Mouse (Mus musculus) testis, postnatal 14 days (tissue): Measurements from ENCODE around the gene Ptpre.
"Not testable (repeated sequence)": the region's sequence is repeated elsewhere in the genome, so short reads cannot be mapped to it uniquely, and the experiment has no call there.

ENCODE experiments used
- DNase-seq: peaks from one replicate; pipeline ENCODE4 v3.0.0; 2021; ENCODE audit warnings: low spot score

Gene Ptpre

DNA sequence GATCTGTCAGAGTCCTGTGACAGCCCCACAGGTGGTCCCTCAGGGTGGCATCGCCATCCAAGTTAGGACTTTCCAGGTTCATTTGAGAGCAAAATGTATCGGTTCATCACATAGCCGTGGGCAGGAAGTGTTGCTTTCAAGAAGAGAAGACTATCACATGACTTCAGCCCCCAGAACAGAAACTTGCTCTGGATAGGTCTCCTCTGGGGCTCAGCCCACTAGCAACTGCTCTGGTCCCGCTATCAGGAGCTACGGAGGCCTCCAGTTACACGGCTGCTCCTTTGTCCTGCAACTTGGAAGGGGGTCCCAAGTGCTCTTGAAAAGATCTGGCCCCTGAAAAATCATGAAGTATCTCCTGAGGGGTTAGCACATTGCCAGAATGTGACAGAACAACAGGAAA is 109.7 kb downstream of the Ptpre start:
- DNase-seq = no peak

DNA sequence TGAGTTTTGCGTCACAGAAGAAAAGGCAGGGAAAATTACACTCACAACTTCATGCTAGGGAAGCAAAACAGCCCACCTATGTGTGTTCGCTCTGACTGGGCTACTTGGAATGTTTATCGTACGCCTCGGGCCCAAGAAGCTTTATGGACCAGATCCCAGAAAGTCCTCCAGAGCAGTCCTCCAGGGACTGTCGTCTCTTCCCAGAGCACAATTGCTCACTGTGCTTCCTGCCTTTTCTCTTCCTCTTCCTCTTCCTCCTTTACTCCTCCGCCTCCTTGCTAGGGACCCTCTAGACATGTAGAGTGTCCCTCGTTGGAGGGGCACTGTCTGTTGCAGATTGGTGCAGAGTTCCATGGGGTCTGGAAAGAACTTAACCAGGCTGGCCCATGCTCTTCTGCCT is 111.5 kb downstream of the Ptpre start:
- no peak for DNase-seq

DNA sequence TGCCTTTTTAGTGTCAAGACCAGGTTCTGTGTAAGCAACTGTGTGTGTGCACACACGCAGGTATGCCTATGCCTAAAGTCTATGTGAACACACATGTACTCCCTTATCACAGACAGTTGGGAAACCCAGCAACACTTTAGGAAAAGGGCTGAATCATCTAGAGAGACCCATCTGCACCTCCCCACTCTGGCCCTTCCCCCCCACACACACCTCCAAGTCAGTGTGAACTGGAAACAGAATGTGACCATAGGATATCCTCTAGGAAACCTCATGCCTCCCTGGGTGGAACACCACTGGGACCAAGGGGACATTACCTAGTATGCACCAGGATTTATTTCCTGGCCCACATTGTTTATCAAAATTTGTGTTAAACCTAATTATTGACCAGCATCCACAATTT is 112.0 kb downstream of the Ptpre start:
- no peak for DNase-seq

DNA sequence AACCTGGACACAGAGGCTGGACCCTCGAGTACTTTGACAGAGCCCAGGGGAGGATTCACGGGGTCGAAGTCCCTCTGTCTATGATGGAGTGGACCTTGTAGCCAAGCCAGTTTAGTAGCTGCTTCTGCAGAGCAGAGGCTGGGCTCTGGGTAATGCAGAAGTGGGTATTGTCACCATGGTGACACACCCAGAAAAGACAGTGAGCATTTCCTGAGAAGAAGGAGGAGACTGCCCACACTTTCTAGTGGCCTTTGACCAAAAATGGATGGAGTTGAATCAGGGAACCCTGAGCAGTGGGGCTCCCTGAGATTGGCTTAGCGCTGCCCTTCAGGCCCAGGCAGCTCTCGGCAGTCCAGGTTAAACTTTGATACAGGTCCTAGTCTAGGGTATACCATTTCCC is 112.8 kb downstream of the Ptpre start:
- no peak for DNase-seq

DNA sequence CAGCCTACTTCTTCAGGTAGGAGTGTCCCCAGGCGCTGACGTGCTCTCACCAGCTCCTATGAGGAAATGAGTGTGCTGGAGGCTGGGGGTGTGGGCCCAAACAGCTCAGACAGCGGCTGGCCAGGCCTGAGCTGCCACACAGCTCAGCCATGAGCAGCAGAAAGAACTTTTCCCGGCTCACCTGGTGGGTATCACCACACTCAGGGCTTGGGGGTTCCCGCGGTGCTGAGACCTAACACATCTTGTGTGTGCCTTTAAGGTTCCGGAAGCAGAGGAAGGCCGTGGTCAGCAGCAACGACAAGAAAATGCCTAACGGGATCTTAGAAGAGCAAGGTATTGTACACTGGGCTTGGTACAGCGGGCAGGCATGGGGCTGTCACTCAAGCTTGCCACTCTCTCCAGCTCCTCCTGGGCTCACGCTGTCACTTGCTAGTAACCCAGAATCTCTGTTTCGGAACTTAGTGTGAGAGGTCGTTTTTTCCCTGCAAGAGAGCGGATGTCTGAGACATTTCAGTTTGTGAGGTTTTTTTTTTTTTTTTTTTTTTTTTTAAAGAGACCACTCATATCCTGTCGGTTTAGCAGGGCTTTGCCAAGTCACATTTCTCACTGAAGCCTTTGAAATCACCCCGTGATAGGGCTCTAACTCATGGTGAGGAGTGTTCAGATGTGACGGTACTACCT is 114.7 kb downstream of the Ptpre start:
- DNase-seq = no peak

DNA sequence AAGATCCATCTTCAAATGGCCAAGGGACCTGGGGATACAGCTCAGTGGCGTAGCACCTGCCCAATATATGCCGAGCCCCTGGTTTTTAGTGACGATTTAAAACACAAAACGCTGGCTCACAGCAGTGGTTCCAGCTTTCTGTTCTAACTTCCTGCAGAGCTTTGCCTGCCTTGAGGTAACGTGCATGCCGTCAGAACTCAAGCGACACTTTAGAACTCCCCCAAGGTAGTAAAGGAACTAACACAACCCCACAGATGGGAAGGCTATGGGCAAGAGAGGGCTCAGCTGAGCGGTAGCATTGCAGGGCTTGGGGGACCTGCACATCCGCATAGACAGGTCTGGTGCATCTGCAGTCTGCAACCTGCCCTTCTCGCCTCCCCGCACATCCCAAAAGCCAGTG is 115.5 kb downstream of the Ptpre start:
- DNase-seq = no peak

DNA sequence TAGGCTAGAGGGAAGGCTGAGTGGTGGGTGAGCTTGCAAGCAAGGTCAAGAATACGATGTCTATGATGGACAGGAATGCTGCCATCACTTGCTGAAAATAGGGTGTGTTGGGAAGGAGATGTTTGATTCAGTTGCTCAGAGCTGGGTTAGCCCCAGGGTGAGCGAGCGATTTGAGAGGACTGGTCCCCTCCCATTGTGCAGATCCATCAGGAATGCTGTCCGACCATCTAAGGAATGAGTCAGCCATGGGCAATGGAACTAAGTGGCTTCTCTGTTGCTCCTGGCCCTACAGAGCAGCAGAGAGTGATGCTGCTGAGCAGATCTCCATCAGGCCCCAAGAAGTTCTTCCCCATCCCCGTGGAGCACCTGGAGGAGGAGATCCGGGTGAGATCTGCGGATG is 116.3 kb downstream of the Ptpre start:
- no peak for DNase-seq

DNA sequence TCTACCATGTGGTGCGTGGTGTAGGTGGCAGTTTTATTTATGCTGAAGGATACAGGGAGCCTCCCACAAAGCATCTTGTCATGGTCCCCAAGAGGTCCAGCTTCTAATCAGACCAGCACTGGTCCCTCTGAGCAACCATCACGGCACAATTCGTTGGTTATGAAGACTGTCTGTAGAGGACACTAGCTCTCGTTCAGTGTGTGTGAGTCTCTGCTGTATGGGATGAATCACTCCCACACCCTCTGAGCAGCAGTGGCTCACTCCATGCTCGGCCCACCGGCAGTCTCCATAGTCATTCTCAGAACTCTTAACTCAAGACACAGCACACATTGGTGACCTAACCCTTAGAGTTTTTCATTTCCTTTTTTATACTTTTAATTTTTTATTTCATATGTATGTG is 117.0 kb downstream of the Ptpre start:
- DNase-seq = no peak

DNA sequence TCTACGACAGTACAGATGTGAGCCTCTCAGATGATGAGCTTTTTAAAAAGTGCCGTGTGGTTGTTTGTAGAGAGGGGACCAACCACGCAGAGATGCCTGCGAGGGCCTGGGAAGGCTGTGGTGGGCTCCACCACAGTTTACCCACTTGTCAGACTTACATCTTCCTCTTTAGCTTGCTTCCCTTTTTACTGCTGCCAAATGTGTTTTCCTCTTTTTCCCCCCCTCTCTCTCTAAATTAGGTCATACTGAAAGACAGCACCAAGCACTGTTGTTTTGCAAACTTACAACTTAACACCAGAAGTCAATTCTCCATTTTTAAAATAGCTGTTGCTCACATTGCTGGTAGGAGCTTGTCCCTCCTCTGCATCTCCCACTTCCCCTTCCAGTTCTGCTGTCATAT is 117.8 kb downstream of the Ptpre start:
- DNase-seq = no peak

DNA sequence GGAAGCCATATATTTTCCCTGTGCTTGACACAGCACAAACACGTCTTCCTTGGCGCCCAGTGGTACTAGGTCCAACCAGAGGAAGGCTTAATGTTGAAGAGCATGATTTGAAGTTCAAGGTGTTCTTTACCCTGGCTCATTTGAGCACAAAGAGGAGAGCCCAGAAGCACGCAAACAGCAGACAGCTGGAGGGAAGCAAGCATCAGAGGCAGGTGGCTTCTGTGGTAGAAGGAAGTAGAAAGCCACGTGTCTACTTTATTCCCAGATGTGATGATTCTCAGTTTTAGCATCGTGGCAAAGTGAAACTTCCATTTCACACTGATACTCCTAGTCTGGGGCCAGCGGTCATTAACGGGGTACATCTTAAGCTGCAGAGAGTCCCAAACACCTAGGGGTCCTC is 120.9 kb downstream of the Ptpre start:
- no peak for DNase-seq

DNA sequence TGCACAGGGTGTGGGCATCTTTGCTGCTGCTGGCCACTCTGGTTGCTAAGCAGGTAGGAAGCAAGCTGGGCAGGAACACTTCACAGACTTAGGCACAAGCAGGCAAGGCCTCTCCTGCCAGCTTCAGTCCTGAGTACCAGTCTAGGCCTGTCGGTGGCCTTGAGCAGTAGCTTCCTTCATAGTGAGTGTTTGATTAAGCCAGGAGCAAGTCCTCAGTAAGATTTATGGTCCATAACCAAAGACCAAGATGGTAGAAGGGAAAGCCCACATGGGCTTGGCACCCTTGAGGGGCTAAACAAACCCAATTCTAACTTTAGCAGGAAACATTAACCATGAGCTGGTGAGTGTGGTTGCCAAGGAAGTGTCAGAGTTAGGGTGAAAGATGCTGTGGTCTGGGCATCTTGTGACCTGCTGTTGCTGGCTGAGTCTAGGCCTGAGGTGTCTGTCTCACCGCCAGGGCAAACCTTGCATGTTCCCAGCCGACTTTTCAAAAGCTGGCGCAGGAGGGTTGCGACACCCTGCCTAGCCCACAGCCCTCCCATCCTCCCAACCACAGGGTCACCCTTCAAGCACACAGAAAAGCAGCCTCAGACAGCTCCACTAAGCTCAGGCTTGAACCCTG is 122.1 kb downstream of the Ptpre start:
- no peak for DNase-seq

DNA sequence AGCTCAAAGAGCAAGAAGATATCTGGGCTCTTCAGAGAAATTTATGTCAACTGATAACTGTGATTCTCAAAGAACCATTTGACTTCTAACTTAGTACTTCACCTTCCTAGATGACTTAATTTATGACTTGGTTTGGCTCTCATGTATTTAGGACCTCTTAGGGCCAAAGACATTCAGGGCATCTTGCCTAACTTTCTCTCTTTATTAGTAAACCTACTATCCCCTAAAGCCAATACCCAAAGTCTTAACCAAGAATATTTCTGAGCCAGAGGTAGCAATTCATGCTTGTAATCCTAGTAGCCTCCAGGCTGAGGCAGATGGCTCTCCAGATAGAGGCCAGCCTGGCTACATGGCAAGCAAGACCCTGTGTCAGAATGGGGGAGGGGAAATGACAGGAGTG is 123.0 kb downstream of the Ptpre start:
- no peak for DNase-seq

DNA sequence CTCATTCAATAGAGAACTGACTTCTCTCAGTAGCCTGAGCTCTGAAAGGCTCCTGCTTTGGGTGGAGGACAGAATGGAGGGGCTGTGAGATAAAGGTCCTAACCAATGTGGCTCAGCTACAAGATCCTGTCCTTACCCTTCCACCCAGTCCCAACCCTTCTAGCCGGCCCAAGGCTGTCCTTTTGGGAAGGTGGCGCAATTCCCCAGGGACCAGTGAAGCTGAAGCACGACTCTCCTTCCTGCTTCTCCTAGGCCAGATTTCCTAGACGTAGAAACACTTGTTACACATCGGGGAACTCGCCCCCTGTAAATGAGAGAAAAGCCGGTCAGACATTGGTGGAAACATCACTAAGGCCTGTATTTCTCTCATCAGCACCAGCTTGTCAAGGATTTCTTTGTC is 126.9 kb downstream of the Ptpre start:
- no peak for DNase-seq

DNA sequence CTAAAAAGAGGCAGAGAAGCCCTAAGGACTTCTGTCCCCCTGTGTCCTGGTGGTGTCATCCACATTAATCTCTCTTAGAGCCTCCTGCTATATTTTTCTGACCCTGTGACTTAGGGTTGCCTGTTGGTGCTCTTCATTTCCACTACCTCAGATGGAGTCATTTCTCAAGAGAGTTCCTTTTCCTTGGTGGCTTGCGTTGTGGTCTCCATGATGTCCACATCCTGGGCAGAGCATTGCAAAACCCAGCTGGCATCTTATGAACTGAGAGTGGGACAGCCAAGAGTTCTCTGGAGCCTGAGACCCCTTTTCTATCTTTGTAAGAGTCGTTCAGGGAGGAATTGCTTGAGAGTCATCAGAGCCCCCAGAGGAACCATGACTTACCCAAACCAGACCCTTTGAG is 129.0 kb downstream of the Ptpre start:
- DNase-seq = no peak

DNA sequence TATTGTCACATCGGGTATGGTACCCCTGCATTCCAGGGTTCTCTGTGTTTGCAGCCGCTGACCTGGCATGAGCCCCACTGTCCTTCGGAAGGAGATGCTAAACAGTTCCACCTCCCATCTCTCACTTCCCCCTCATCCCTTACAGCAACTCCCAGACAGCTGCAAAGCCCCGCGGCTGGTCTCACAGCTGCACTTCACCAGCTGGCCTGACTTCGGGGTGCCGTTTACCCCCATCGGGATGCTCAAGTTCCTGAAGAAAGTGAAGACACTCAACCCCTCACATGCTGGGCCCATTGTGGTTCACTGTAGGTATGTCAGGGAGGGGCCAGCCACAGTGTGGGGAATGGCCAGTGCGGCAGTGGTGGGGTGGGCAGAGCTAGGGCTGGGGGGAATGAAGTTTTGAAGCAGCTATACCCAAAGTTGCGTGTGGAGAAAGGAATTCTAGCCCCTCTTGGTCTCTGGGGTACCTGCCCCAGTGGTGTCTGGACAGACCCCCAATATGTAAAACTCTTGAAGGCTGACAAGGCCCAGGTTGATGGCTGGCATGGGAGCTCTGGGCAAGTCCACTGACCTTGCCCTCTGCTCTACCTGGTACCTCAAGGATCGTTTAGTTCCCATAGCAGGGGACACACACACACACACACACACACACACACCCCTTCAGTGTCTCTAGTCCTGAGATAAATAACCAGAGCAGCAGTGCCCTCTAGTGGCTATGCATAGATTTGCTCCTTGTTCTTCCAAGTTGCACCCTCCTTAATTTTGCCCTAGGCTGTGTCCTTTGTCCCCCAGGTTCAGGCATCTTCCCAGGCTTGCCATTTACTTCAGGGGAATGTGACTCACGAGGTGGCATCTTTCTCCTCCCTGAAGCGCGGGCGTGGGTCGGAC is 131.8 kb downstream of the Ptpre start:
- DNase-seq = peak; percentile 41

DNA sequence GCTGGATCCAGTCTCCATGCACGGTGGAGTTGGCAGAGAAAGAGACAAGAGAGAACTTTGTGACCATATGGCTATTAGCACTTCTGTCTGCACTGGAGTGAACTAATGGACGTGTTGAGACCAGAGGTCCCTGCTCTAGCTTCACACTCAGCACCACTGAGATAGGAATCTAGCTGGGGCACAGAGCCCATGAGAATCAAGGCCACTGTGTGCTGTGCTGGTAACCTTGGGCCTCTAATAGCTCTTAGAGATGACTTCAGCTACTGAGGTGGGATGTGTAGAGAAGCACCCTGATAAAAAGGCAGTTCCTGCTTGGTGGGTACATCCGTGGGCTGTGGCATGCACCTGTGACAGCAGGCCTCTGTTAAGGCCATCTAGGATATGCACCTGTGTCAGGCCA is 136.3 kb downstream of the Ptpre start:
- DNase-seq = no peak

DNA sequence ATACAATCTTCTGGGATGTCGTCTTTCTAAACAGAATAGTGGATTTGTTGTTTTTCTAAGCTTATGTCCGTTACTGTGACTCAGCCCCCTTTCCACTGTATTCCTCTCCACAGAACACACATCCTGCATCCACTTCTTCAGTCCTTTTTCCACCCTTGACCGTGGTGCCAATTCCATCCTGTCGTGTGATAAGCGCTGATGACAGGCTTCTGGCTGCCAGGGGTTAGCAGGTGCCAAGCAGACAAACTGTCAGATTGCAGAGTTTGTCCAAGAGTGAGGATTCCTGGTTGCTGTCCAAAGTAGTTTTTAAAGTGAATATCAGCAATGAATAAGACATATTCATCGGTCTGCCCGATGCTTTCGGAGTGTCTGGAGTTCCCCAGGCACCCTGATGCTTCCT is 139.4 kb downstream of the Ptpre start:
- DNase-seq = no peak

DNA sequence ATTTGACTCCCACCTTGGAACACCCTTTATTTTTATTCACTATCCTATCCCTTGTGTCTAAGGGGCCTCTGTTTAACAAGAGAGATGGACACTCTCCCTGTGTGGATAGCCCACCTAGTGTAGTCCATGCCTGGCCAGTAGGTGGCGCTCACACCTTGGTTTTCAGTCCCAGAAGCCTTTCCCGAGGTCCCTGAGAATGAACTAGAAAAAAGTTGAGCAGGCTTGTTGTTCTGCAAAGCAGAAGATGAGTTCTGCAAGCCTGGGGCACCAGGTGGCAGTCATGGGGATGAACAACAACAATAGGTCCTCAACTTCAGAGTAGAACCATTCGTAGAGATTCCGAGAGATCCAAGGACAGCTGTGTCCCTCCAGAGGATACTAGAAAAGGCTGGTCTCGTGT is 143.1 kb downstream of the Ptpre start:
- DNase-seq = peak; percentile 33

DNA sequence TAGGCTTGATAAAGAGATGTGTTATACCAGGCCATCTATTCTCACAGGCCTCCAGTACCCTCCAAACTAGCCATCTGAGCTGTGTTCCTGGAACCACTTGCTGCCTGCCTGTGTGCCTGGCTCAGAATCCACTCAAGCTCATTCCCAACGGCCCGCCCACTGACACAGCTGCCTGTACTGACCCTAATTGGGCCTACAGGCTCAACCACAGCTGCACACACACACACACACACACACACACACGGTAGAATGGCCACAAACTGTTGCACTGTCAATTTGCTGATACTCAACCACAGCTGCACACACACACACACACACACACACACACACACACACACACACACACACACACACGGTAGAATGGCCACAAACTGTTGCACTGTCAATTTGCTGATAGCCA is 146.8 kb downstream of the Ptpre start:
- not testable (repeated sequence) for DNase-seq

DNA sequence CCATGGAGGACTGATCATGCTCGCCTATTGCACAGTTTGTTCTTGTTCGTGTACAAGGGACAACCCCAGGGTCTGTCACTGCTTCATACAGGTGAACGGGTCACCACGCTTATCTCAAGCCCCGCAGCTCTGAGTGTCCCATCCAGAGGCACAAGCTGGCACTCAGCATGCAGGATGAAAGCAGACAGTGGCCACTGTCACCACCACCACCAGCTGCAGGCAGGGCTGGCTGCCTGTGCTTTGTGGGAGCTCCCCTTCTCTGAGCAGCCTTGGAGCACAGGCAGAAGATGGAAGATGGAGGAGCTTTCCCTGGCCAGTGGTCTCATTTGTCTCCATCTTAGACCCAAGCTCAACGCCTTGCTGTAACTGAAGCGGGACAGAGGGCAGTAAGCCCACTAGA is 147.7 kb downstream of the Ptpre start:
- no peak for DNase-seq

DNA sequence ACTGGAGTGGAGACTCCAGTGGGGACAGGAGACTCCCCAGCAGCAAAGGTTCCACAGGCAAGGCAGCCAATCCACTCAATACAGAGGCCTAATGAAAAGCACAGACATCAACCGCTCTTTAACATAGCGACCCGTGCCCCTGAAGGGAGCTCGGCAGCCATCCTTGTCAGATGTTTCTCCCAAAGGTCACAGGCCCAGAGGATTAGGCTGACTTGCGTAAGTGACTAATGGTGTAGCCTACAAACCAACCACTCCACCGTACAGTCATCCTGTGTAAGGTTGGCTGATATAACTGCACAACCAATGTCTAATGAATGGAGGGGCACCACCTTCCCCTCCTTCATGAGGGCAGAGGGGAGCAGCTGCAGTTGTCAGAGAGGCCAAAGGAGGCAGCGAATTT is 152.1 kb downstream of the Ptpre start:
- DNase-seq = no peak

DNA sequence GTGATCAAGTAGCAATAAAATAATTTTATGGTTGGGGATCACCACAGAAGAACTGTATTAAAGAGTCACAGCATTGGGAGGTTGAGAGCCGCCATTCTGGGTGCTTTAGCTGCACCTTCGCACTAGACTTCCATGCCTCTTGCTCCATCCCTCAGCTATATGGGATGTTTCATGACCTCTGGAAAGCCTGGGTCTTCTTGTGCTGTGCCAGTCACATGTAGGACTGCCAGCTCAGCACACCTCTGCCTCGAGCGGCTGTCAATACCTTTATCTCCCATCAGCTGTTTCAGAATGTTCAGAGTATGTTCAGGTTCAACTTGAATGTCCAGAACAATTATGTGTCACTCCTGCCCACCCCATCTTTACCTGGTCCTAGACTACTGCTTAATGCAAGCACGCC is 154.7 kb downstream of the Ptpre start:
- no peak for DNase-seq

DNA sequence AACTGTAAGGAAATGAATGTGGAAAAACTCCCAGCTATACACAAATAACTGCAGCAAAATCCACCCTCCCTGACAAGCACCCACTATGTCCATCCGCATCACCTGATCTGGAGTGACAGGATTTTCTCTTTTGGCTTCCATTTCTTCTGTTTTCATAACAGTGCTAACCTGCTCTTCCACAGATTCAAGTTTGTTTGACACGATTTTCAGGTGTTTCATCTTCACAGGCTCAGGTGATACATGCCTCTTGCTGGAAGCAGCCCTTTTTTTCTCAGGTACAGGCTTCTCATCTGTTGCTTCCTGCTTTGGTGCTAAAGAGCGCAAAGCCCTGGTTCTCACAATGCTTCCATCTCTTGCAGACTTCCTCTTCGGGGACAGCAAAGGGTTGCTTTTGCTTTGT is 156.8 kb downstream of the Ptpre start:
- no peak for DNase-seq
